Mouse (Mus musculus) embryonic facial prominence, embryonic 10.5 days (tissue): ENCODE results near the gene Krtap4-13. TPM values are rescaled to one million over a fixed set of nuclear protein-coding genes. Genes with fewer than 3 reads are reported as not detected.
A peak's percentile ranks its signal among the peaks of the same experiment; 100 is the strongest.
"Not testable (repeated sequence)": the region's sequence is repeated elsewhere in the genome, so short reads cannot be mapped to it uniquely, and the experiment has no call there.

Experiments
- DNase-seq: peaks from one replicate; pipeline ENCODE4 v3.0.0-alpha.2; 2017; ENCODE audit warnings: low spot score
- H3K27ac ChIP-seq: fragments of 300-500 bp; sonication (generic); replicated peaks from 2 replicates; pipeline ENCODE4 v1.5.1; 2016; ENCODE audit warnings: mild to moderate bottlenecking
- H3K27me3 ChIP-seq: fragments of 300-500 bp; sonication (generic); replicated peaks from 2 replicates; pipeline ENCODE4 v1.6.1; 2016; ENCODE audit warnings: low read depth, mild to moderate bottlenecking; ENCODE audit not compliant: poor library complexity, severe bottlenecking
- H3K36me3 ChIP-seq: fragments of 300-500 bp; sonication (generic); replicated peaks from 2 replicates; pipeline ENCODE4 v1.6.1; 2016; ENCODE audit warnings: mild to moderate bottlenecking, moderate library complexity
- H3K4me1 ChIP-seq: fragments of 300-500 bp; sonication (generic); 2 replicates; pipeline ENCODE4 v1.6.1; 2016
- H3K4me3 ChIP-seq: fragments of 300-500 bp; sonication (generic); 2 replicates; pipeline ENCODE4 v1.5.1; 2016; ENCODE audit warnings: mild to moderate bottlenecking, moderate library complexity
- H3K9me3 ChIP-seq: fragments of 300-500 bp; sonication (generic); 2 replicates; pipeline ENCODE4 v1.6.1; 2016; ENCODE audit warnings: mild to moderate bottlenecking
- WGBS: fragments of 180-500 bp; shearing (Covaris S2); methylation state at CpG from one replicate; pipeline ENCODE4 v1.1.7; 2016; 5-methylcytosine and 5-hydroxymethylcytosine counted together
- polyA plus RNA-seq: library from polyadenylated mRNA; unstranded; fragments of >200 nt; fragmentation: Nextera tagmentation; extraction: Ambion mirVana; gene quantifications from 2 replicates; pipeline ENCODE4 v1.2.1, GENCODE M21; 2016

Krtap4-13 gene
- not detected in 2 replicates for polyA plus RNA-seq

DNA sequence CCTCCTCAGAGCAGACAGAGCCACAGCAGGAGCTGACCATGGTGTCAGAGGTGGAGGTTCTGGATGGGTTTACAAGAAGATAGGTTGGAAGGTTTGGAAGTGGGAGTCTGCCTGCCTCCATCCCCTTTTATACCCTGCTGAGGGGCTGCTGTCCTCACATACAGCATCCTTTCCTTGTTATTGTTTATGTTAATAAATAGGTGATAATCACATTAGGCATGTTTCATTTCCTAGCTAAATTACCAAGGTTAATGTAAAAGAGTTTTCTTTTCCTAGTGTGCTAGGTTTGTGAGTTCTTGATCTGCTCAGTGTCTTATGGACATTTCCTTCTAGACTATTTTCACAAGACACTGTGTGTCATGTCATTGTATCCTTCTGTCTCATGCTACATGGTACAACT lies at the start of gene Krtap4-13:
Gene Krtap4-13, minus strand, starts transcription at position 101 of the 400 bp plus-strand sequence.
- H3K27me3 ChIP-seq, H3K36me3 ChIP-seq, H3K27ac ChIP-seq, H3K4me3 ChIP-seq, DNase-seq, H3K9me3 ChIP-seq, H3K4me1 ChIP-seq: not testable (repeated sequence)

DNA sequence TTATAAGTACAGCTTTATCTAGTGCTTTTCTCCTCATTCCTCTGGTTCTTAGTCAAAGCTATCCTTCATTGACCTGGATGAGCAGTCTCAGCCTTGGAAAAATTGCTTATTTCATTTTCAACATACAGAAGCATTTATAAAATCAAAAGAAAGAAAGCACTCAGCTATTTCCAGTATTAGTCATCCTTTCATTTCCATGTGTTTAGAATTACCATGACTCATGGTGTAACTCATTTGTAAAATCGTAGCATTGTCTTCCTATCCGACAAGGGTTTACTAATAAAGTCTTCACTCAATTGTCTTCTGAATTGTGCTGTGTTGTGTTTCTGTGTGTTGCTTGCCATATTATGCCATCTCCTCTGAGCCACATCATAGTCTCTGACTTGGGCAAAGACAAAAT lies 49.1 kb upstream of the Krtap4-13 start:
- Histone ChIP-seq H3K27me3 (no peaks in the 10 kb centered on the region), H3K27ac (no peak overlapping the region), H3K36me3 (no peaks in the 10 kb centered on the region), H3K4me1 (no peaks in the 10 kb centered on the region), H3K9me3 (no peaks in the 10 kb centered on the region), H3K4me3 (no peak overlapping the region)
- no peak for DNase-seq
- 82% methylated on average over 2 of the region's 2 CpGs for WGBS

DNA sequence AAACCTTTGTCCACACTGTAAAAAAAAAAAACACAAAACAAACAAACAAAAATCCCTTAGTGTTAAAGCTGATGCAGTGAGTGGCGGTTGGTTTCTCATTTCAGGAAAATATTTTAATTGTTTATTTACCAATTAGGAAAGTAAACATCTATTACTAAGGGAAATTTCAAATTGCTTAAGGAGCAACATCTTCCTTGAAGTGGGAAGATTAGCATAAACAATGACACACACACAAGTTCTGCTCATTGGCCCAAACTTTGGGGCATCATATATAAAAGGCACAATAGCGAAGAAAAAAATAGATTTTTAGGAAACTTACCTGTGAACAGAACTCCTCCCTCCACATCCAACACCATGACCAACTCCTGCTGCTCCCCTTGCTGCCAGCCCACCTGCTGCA lies 47.9 kb upstream of the Krtap4-13 start, which contains the start of gene Gm11568:
Gene Gm11568, plus strand, starts transcription at position 301 of the 400 bp plus-strand sequence.
- no peak for DNase-seq
- Histone ChIP-seq H3K27ac (no peak within 1 kb of the TSS), H3K27me3 (no peaks in the 10 kb centered on the region), H3K4me3 (no peak within 1 kb of the TSS), H3K36me3 (no peaks in the 10 kb centered on the region), H3K4me1 (no peaks in the 10 kb centered on the region), H3K9me3 (no peaks in the 10 kb centered on the region)
- 88% methylated on average over 2 of the region's 2 CpGs for WGBS

DNA sequence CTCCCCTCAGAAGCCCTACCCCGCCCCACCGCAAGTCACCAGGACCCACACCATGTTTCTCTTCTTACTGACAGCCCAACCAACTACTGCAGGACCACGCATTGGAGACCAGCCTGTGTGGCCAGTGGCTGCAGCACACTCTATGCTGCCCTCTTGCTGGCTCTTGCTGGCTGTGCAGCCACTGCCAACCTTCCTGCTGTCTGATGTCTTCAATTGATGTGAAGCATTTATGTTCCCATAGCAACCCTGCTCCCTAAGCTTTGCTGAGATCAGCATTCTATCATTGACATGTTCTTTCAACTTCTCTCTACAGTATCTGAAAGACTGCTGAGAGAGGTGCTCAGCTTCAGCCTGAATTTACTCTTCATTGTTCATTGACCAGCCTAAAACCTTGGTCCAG lies 44.4 kb upstream of the Krtap4-13 start:
- no peaks in the 10 kb centered on the region for H3K4me1 ChIP-seq
- H3K4me3 ChIP-seq = no peak overlapping the region
- 62% methylated on average over 3 of the region's 3 CpGs for WGBS
- H3K27ac ChIP-seq = no peak overlapping the region
- peak; percentile 21 for DNase-seq
- H3K36me3 ChIP-seq = no peaks in the 10 kb centered on the region
- H3K27me3 ChIP-seq = no peaks in the 10 kb centered on the region
- H3K9me3 ChIP-seq = no peaks in the 10 kb centered on the region

DNA sequence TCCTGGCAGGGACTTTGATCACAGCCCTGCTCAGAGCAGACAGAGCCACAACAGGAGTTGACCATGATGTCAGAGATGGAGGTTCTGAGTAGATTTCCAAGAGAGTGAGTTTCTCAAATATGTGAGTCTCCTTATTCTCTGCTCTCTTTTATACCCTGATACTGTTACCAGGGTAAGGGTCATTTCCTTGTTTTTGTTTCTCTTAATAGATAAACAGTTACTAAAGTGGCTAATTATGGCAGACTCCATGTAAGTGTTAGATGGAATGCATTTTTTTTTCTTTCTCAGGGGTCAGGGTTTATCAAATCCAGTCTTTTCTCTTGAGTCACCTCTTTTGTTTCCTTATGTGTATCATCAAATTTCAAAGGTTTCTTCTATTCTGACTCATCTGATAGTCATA lies 41.8 kb upstream of the Krtap4-13 start, which contains the start of gene Krtap4-16:
Gene Krtap4-16, minus strand, starts transcription at position 101 of the 400 bp plus-strand sequence.
- Histone ChIP-seq H3K4me1 (no peaks in the 10 kb centered on the region), H3K27ac (no peak within 1 kb of the TSS), H3K27me3 (no peaks in the 10 kb centered on the region), H3K36me3 (no peaks in the 10 kb centered on the region), H3K9me3 (no peaks in the 10 kb centered on the region), H3K4me3 (no peak within 1 kb of the TSS)
- no peak for DNase-seq

DNA sequence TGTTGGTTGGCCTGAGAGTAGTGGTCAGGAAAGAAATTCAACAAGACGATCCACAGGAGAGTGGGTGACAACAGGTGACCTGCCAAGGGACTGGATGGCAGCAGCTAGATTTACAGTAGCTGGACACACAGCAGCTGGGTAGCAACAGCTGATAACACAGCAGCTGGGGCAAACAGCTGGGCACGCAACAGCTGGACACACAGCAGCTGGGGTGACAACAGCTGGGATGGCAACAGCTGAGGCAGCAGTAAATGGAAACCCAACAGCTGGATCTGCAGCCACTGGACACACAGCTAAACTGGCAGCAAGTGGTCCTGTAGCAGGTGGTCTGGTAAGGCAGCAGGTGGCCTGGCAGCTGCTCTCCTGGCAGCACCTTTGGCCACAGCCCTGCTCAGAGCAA lies 37.1 kb upstream of the Krtap4-13 start:
- Histone ChIP-seq H3K4me1 (no peaks in the 10 kb centered on the region), H3K36me3 (no peaks in the 10 kb centered on the region), H3K9me3 (no peaks in the 10 kb centered on the region), H3K27ac (no peak overlapping the region), H3K4me3 (no peak overlapping the region), H3K27me3 (no peaks in the 10 kb centered on the region)
- WGBS = 91% methylated on average over 2 of the region's 2 CpGs
- no peak for DNase-seq

DNA sequence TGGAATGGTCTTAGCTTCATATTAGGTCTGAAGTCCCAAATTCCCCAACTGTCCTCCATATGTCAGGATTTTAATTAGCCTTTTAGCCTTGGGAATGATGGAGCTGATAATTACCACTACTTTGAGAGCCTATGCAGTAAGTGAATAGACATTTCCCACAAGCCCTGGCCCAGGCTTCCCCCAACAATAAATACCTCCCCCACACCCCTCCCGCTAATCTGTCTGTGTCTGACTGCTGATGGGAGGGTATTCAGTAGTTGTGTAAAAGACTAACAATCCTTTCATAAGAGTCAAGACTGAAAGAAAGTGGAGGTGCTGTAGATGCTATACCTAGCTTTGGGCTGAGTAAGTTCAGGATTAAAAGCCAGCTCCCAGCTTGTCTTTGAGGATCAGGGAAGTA lies 32.5 kb upstream of the Krtap4-13 start:
- DNase-seq = no peak
- H3K9me3 ChIP-seq = no peaks in the 10 kb centered on the region
- no peak overlapping the region for H3K27ac ChIP-seq
- 83% methylated on average over 1 of the region's 1 CpGs for WGBS
- H3K27me3 ChIP-seq = no peaks in the 10 kb centered on the region
- H3K36me3 ChIP-seq = no peaks in the 10 kb centered on the region
- no peak overlapping the region for H3K4me3 ChIP-seq
- no peaks in the 10 kb centered on the region for H3K4me1 ChIP-seq

DNA sequence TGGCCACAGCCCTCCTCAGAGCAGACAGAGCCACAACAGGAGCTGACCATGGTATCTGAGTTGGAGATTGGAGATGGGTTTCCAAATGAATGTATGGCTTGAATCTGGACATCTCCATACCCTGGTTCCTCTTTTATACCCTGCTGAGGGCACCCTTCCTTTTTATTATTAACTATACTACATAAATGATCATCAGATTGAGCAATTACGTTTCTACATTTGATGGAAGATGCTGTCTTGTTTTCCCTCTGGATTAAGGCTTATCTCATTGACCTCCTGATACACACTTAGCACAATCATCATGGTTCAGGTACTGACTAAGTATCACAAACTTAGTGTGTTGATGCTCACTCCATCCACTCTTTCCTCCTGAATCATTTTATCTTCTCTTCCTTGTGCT lies 28.3 kb upstream of the Krtap4-13 start, which contains the start of gene 2300003K06Rik:
Gene 2300003K06Rik, minus strand, starts transcription at position 101 of the 400 bp plus-strand sequence.
- Histone ChIP-seq H3K4me3 (no peak within 1 kb of the TSS), H3K36me3 (no peaks in the 10 kb centered on the region), H3K27me3 (no peaks in the 10 kb centered on the region), H3K4me1 (no peaks in the 10 kb centered on the region), H3K27ac (no peak within 1 kb of the TSS), H3K9me3 (no peaks in the 10 kb centered on the region)
- 78% methylated on average over 1 of the region's 1 CpGs for WGBS
- DNase-seq = no peak

DNA sequence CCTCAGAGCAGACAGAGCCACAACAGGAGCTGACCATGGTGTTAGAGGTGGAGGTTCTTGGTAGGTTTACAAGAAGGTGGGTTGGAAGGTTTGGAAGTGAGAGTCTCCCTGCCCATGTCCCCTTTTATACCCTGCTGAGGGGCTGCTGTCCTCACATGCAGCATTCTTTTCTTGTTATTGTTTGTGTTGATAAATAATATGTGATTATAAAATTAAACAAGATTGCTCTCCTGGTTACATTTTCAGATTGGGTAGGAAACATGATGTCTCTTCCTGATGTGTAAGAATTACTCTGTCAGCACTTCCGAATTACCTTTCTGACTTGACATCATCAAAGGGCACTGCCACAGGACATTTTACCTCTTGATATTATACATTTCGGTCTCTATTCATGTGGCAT lies 5.9 kb upstream of the Krtap4-13 start, which contains the start of gene Gm11564:
Gene Gm11564, minus strand, starts transcription at position 101 of the 400 bp plus-strand sequence.
- H3K4me3 ChIP-seq, H3K27ac ChIP-seq, H3K36me3 ChIP-seq, H3K4me1 ChIP-seq, H3K9me3 ChIP-seq, H3K27me3 ChIP-seq, DNase-seq: not testable (repeated sequence)
- 78% methylated on average over 2 of the region's 2 CpGs for WGBS

DNA sequence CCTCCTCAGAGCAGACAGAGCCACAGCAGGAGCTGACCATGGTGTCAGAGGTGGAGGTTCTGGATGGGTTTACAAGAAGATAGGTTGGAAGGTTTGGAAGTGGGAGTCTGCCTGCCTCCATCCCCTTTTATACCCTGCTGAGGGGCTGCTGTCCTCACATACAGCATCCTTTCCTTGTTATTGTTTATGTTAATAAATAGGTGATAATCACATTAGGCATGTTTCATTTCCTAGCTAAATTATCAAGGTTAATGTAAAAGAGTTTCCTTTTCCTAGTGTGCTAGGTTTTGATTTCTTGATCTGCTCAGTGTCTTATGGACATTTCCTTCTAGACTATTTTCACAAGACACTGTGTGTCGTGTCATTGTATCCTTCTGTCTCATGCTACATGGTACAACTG lies 5.3 kb downstream of the Krtap4-13 start, which contains the start of gene Gm11554:
Gene Gm11554, minus strand, starts transcription at position 101 of the 400 bp plus-strand sequence.
- not testable (repeated sequence) for H3K4me3 ChIP-seq, H3K27me3 ChIP-seq, H3K4me1 ChIP-seq, H3K9me3 ChIP-seq, H3K36me3 ChIP-seq, DNase-seq, H3K27ac ChIP-seq
- no CpG with 5 or more reads among the region's 1 CpGs for WGBS

DNA sequence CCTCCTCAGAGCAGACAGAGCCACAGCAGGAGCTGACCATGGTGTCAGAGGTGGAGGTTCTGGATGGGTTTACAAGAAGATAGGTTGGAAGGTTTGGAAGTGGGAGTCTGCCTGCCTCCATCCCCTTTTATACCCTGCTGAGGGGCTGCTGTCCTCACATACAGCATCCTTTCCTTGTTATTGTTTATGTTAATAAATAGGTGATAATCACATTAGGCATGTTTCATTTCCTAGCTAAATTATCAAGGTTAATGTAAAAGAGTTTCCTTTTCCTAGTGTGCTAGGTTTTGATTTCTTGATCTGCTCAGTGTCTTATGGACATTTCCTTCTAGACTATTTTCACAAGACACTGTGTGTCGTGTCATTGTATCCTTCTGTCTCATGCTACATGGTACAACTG lies 10.9 kb downstream of the Krtap4-13 start, which contains the start of gene Gm11569:
Gene Gm11569, minus strand, starts transcription at position 101 of the 400 bp plus-strand sequence.
- not testable (repeated sequence) for H3K27ac ChIP-seq, H3K4me1 ChIP-seq, H3K4me3 ChIP-seq, H3K27me3 ChIP-seq, H3K36me3 ChIP-seq, DNase-seq, H3K9me3 ChIP-seq
- no CpG with 5 or more reads among the region's 1 CpGs for WGBS

DNA sequence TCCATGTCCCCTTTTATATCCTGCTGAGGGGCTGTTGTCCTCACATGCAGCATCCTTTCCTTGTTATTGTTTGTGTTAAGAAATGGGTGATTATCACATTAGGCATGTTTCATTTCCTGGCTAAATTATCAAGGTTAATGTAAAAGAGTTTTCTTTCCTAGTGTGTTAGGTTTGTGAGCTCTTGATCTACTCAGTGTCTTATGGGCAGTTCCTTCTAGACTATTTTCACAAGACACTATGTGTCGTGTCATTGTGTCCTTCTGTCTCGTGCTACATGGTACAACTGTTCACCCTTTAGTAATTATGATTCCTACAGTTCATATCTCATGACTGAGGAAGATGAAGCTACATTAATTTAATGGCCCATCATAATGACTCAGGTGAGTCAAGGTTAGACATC lies 16.3 kb downstream of the Krtap4-13 start, which contains the start of gene Gm11596:
Gene Gm11596, minus strand, starts transcription at position 101 of the 400 bp plus-strand sequence.
- DNase-seq = no peak
- Histone ChIP-seq H3K36me3 (no peaks in the 10 kb centered on the region), H3K27ac (no peak within 1 kb of the TSS), H3K27me3 (no peaks in the 10 kb centered on the region; the same call in 1 of the 2 replicates), H3K9me3 (no peaks in the 10 kb centered on the region), H3K4me1 (no peaks in the 10 kb centered on the region), H3K4me3 (no peak within 1 kb of the TSS)
- WGBS = 79% methylated on average over 2 of the region's 2 CpGs

DNA sequence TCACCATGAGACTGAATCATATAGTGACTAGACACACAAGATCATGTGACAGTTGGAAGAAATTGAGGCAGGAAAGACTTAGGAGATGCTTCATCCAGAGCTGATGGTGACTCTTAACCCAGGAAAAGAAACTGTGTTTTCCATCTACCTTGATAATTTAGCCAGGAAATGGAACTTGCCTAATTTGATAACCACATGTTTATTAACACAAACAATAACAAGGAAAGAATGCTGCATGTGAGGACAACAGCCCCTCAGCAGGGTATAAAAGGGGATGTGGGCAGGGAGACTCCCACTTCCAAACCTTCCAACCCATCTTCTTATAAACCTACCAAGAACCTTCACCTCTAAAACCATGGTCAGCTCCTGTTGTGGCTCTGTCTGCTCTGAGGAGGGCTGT lies 24.8 kb downstream of the Krtap4-13 start, which contains the start of gene Krtap4-9:
Gene Krtap4-9, plus strand, starts transcription at position 301 of the 400 bp plus-strand sequence.
- not testable (repeated sequence) for H3K4me1 ChIP-seq, H3K27me3 ChIP-seq, H3K4me3 ChIP-seq, H3K9me3 ChIP-seq, H3K27ac ChIP-seq, DNase-seq, H3K36me3 ChIP-seq
